Mouse (Mus musculus) G1E (cell line): ENCODE results near the gene Cfap157.

Source experiments
- CTCF ChIP-seq: IDR thresholded peaks from 2 replicates; pipeline ENCODE4 v1.5.1; 2012; ENCODE audit warnings: low read depth, low read length, inconsistent platforms, mixed read lengths
- GATA2 ChIP-seq: IDR thresholded peaks from 2 replicates; pipeline ENCODE4 v1.6.1; 2012; ENCODE audit warnings: low read depth, low read length, inconsistent platforms, borderline replicate concordance

DNA sequence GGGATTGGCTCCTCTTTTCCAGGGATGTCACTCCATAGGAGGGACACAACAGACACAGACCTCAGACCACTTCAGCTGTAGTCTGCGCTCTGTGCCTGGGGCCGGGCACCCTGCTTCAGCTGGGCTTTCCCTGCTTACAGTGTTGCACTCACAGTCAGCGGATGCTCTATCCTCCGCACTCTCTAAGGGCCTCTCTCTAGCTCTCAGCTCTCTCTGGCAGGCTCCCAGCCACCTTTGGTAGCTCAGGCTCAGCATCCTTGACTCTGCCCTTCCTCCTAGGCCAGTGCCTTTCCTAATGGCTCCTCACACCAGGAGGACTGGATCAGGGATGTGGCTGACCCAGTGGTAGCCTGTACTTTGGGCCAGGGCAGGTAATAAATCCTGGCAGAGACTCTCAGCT, 52.3 kb downstream of the Cfap157 start:
- TF ChIP-seq CTCF (no peak), GATA2 (no peak)
